Mouse (Mus musculus): ENCODE data around the gene Slc12a8.

DNA sequence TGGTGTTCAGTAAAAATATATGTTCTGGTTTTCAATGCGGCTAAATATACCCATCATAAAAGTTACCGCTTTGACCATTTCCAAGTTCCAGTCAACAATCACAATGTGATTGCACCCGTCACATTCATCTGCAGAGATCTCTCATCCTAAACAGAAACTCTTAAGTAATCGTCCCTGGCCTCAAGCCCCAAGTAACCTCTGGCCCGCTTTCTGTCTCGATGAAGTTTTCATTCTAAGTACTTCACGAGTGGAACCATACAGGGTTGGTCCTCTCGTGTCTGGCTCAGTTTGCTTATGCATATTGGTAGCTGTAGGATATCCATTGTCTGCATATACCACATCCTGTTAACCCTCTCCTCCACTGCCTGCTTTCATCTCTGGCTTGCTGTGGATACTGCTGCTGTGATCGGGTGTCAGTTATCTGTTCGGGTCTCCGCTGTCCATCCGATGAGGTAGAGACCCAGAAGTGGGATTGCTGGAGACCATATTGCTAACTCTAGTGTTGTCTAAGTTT, 181.2 kb downstream of the Slc12a8 start:
- TF ChIP-seq POLR2A (IDR thresholded peaks at IDR 0.05; ENCODE audit: insufficient read depth, low read length) (no peak), CTCF (IDR thresholded peaks at IDR 0.05; ENCODE audit: low read depth, low read length) (no peak), EP300 (IDR thresholded peaks at IDR 0.05; ENCODE audit: insufficient read depth, low read depth, low read length) (no peak)

All from ES-Bruce4 (cell line).